Mouse (Mus musculus) neural tube, embryonic 12.5 days (tissue): Measurements from ENCODE around the gene Cdcp1. TPM values are rescaled to one million over a fixed set of nuclear protein-coding genes. Genes with fewer than 3 reads are reported as not detected.
A peak's percentile ranks its signal among the peaks of the same experiment; 100 is the strongest.

Source experiments
- ATAC-seq: fragments of 200-750 bp; cut with Nextera tagmentation; 2 replicates; pipeline ENCODE4 v1.8.0; 2017; ENCODE audit warnings: low read depth, mild to moderate bottlenecking, moderate TSS enrichment, moderate library complexity; ENCODE audit not compliant: low FRiP score
- H3K27ac ChIP-seq: fragments of 300-500 bp; sonication (generic); 2 replicates; pipeline ENCODE4 v1.5.1; 2016
- H3K27me3 ChIP-seq: fragments of 300-500 bp; sonication (generic); replicated peaks from 2 replicates; pipeline ENCODE4 v1.6.1; 2016; ENCODE audit warnings: mild to moderate bottlenecking
- H3K36me3 ChIP-seq: fragments of 300-500 bp; sonication (generic); 2 replicates; pipeline ENCODE4 v1.6.1; 2016; ENCODE audit warnings: mild to moderate bottlenecking
- H3K4me1 ChIP-seq: fragments of 300-500 bp; sonication (generic); 2 replicates; pipeline ENCODE4 v1.6.1; 2016
- H3K4me2 ChIP-seq: fragments of 300-500 bp; sonication (generic); replicated peaks from 2 replicates; pipeline ENCODE4 v1.6.1; 2016; ENCODE audit warnings: mild to moderate bottlenecking
- H3K4me3 ChIP-seq: fragments of 300-500 bp; sonication (generic); 2 replicates; pipeline ENCODE4 v1.5.1; 2016
- H3K9ac ChIP-seq: fragments of 300-500 bp; sonication (generic); 2 replicates; pipeline ENCODE4 v1.6.1; 2016; ENCODE audit warnings: mild to moderate bottlenecking
- H3K9me3 ChIP-seq: fragments of 300-500 bp; sonication (generic); 2 replicates; pipeline ENCODE4 v1.6.1; 2016; ENCODE audit warnings: mild to moderate bottlenecking
- WGBS: fragments of 180-500 bp; shearing (Covaris S2); methylation state at CpG from one replicate; pipeline ENCODE4 v1.1.7; 2016; 5-methylcytosine and 5-hydroxymethylcytosine counted together
- polyA plus RNA-seq: library from polyadenylated mRNA; unstranded; fragments of >200 nt; fragmentation: Nextera tagmentation; extraction: Ambion mirVana; gene quantifications from 2 replicates; pipeline ENCODE4 v1.2.1, GENCODE M21; 2016

Gene Cdcp1
- polyA plus RNA-seq, 1 experiment from 2014 or later = 0.30 TPM

GRCm38 (mm10) chr9:123138891-123139474 is 76.9 kb downstream of the Cdcp1 start:
- 66% methylated on average over 5 of the region's 5 CpGs for WGBS
- H3K4me2 ChIP-seq = no peak overlapping the region
- 0 out of 2 replicates have a peak, but pooled peaks cover 4% of the 10 kb centered on the region for H3K4me1 ChIP-seq
- peak; percentile 61; the same call in 1 of the 2 replicates for ATAC-seq
- H3K4me3 ChIP-seq = no peak overlapping the region
- H3K27ac ChIP-seq = no peak overlapping the region
- H3K36me3 ChIP-seq = peaks cover 63% of the 10 kb centered on the region
- H3K27me3 ChIP-seq = no peaks in the 10 kb centered on the region
- H3K9ac ChIP-seq = no peak overlapping the region
- peaks cover 7% of the 10 kb centered on the region; the same call in 1 of the 2 replicates for H3K9me3 ChIP-seq

GRCm38 (mm10) chr9:123136953-123137682 is 78.7 kb downstream of the Cdcp1 start:
- no peak for ATAC-seq
- Histone ChIP-seq H3K9ac (no peak overlapping the region), H3K27ac (no peak overlapping the region), H3K36me3 (peaks cover 75% of the 10 kb centered on the region), H3K4me3 (no peak overlapping the region), H3K4me1 (0 out of 2 replicates have a peak, but pooled peaks cover 4% of the 10 kb centered on the region), H3K9me3 (no peaks in the 10 kb centered on the region), H3K4me2 (no peak overlapping the region), H3K27me3 (no peaks in the 10 kb centered on the region)
- WGBS = 86% methylated on average over 7 of the region's 7 CpGs

GRCm38 (mm10) chr9:123132994-123133393 is 82.8 kb downstream of the Cdcp1 start:
- Histone ChIP-seq H3K4me3 (no peak overlapping the region), H3K9me3 (no peaks in the 10 kb centered on the region), H3K27ac (no peak overlapping the region), H3K9ac (no peak overlapping the region), H3K27me3 (no peaks in the 10 kb centered on the region), H3K4me2 (no peak overlapping the region), H3K4me1 (no peaks in the 10 kb centered on the region), H3K36me3 (peaks cover 91% of the 10 kb centered on the region)
- no peak for ATAC-seq
- 89% methylated on average over 3 of the region's 3 CpGs for WGBS

GRCm38 (mm10) chr9:123127663-123128062 is 88.2 kb downstream of the Cdcp1 start:
- 96% methylated on average over 6 of the region's 6 CpGs for WGBS
- no peaks in the 10 kb centered on the region for H3K27me3 ChIP-seq
- no peak for ATAC-seq
- H3K9me3 ChIP-seq = no peaks in the 10 kb centered on the region
- no peaks in the 10 kb centered on the region for H3K4me1 ChIP-seq
- H3K4me3 ChIP-seq = no peak overlapping the region
- H3K9ac ChIP-seq = no peak overlapping the region
- peaks cover 59% of the 10 kb centered on the region for H3K36me3 ChIP-seq
- H3K27ac ChIP-seq = no peak overlapping the region
- H3K4me2 ChIP-seq = no peak overlapping the region

GRCm38 (mm10) chr9:123124413-123124981 is 91.3 kb downstream of the Cdcp1 start:
- Histone ChIP-seq H3K4me2 (no peak overlapping the region), H3K9me3 (no peaks in the 10 kb centered on the region), H3K36me3 (peaks cover 58% of the 10 kb centered on the region)

GRCm38 (mm10) chr9:123123571-123124412 is 92.0 kb downstream of the Cdcp1 start:
- ATAC-seq = no peak
- peaks cover 58% of the 10 kb centered on the region for H3K36me3 ChIP-seq
- H3K9me3 ChIP-seq = no peaks in the 10 kb centered on the region
- no peaks in the 10 kb centered on the region for H3K4me1 ChIP-seq
- no peak overlapping the region for H3K4me2 ChIP-seq
- H3K27me3 ChIP-seq = no peaks in the 10 kb centered on the region
- no peak overlapping the region for H3K27ac ChIP-seq
- WGBS = 97% methylated on average over 6 of the region's 6 CpGs
- H3K9ac ChIP-seq = no peak overlapping the region
- H3K4me3 ChIP-seq = no peak overlapping the region

More at GRCm38 (mm10) chr9:123124413-123124981, 91.3 kb downstream of the Cdcp1 start:
- no peak overlapping the region for H3K27ac ChIP-seq
- no peaks in the 10 kb centered on the region for H3K4me1 ChIP-seq
- no peak overlapping the region for H3K4me3 ChIP-seq
- H3K9ac ChIP-seq = no peak overlapping the region
- ATAC-seq = no peak
- WGBS = 90% methylated on average over 2 of the region's 2 CpGs
- H3K27me3 ChIP-seq = no peaks in the 10 kb centered on the region

- Histone ChIP-seq H3K4me1 (no peaks in the 10 kb centered on the region), H3K9me3 (no peaks in the 10 kb centered on the region), H3K36me3 (peaks cover 52% of the 10 kb centered on the region), H3K27ac (no peak overlapping the region), H3K4me3 (no peak overlapping the region), H3K4me2 (no peak overlapping the region), H3K27me3 (no peaks in the 10 kb centered on the region), H3K9ac (no peak overlapping the region)
- WGBS = 91% methylated on average over 3 of the region's 3 CpGs
- no peak for ATAC-seq
Observed at GRCm38 (mm10) chr9:123123017-123123416, 92.8 kb downstream of the Cdcp1 start.

Other genes starting within 250 kb of the Cdcp1 start
- 17.9 and 20.4 TPM in 2 replicates for gene Tmem42, start 194.7 kb downstream of the Cdcp1 start, polyA plus RNA-seq
- 0.24 and 0.50 TPM in 2 replicates for gene Tgm4, start 181.3 kb downstream of the Cdcp1 start, polyA plus RNA-seq
- 79.8 and 80.6 TPM in 2 replicates for gene Zdhhc3, start 102.8 kb downstream of the Cdcp1 start, polyA plus RNA-seq
- gene Exosc7, start 102.8 kb downstream of the Cdcp1 start, polyA plus RNA-seq = 83.5 and 83.7 TPM in 2 replicates
- gene Clec3b, start 65.1 kb downstream of the Cdcp1 start, polyA plus RNA-seq = 0.20 TPM in 1 of 2 replicates, not detected in the other
- gene Tmem158, start 44.7 kb upstream of the Cdcp1 start, polyA plus RNA-seq = 25.6 and 26.0 TPM in 2 replicates
- gene Lars2, start 150.9 kb upstream of the Cdcp1 start, polyA plus RNA-seq = 972 and 1,065 TPM in 2 replicates